Mouse (Mus musculus) lung, embryonic 14.5 days (tissue): ENCODE measurements around the gene Pm20d2. TPM values are rescaled to one million over a fixed set of nuclear protein-coding genes. Genes with fewer than 3 reads are reported as not detected.

Experiments
- ATAC-seq: fragments of 200-750 bp; cut with Nextera tagmentation; 2 replicates; pipeline ENCODE4 v1.8.0; 2017; ENCODE audit warnings: mild to moderate bottlenecking, moderate TSS enrichment, moderate library complexity; ENCODE audit not compliant: insufficient read depth
- DNase-seq: peaks from one replicate; pipeline ENCODE4 v3.0.0-alpha.2; 2015
- H3K27ac ChIP-seq: fragments of 300-500 bp; sonication (generic); 2 replicates; pipeline ENCODE4 v1.5.1; 2014; ENCODE audit warnings: low read depth, mild to moderate bottlenecking, moderate library complexity
- H3K27me3 ChIP-seq: fragments of 300-500 bp; sonication (generic); 2 replicates; pipeline ENCODE4 v1.6.1; 2014; ENCODE audit warnings: low read length, control low read depth; ENCODE audit not compliant: insufficient read depth
- H3K36me3 ChIP-seq: fragments of 300-500 bp; sonication (generic); 2 replicates; pipeline ENCODE4 v1.6.1; 2014; ENCODE audit warnings: control low read depth; ENCODE audit not compliant: insufficient read depth
- H3K4me1 ChIP-seq: fragments of 300-500 bp; sonication (generic); 2 replicates; pipeline ENCODE4 v1.6.1; 2014; ENCODE audit warnings: antibody characterized with exemption, control low read depth; ENCODE audit not compliant: insufficient read depth
- H3K4me2 ChIP-seq: fragments of 300-500 bp; sonication (generic); 2 replicates; pipeline ENCODE4 v1.6.1; 2014; ENCODE audit warnings: mild to moderate bottlenecking
- H3K4me3 ChIP-seq: fragments of 300-500 bp; sonication (generic); 2 replicates; pipeline ENCODE4 v1.5.1; 2014; ENCODE audit warnings: low read depth, low read length
- H3K9ac ChIP-seq: fragments of 300-500 bp; sonication (generic); 2 replicates; pipeline ENCODE4 v1.6.1; 2014
- H3K9me3 ChIP-seq: fragments of 300-500 bp; sonication (generic); 2 replicates; pipeline ENCODE4 v1.6.1; 2016; ENCODE audit warnings: low read depth, low read length, control low read depth
- CTCF ChIP-seq: IDR thresholded peaks from 2 replicates; pipeline ENCODE4 v1.5.1; 2016; ENCODE audit warnings: antibody characterized with exemption, low read depth
- WGBS: fragments of 180-500 bp; shearing (Covaris S2); extraction: QIAGEN DNeasy Blood & Tissue Kit; methylation state at CpG from one replicate; pipeline ENCODE4 v1.1.7; 2014; 5-methylcytosine and 5-hydroxymethylcytosine counted together
- polyA plus RNA-seq: library from polyadenylated mRNA; unstranded; fragments of >200 nt; fragmentation: Nextera tagmentation; extraction: Ambion mirVana; gene quantifications from 2 replicates; pipeline ENCODE4 v1.2.1, GENCODE M21; 2014

Gene Pm20d2
- polyA plus RNA-seq: 0.70 and 0.99 TPM in 2 replicates

- no peak for TF ChIP-seq CTCF
- Histone ChIP-seq H3K27ac (peak within 1 kb of the TSS; percentile 84), H3K4me1 (no peaks in the 10 kb centered on the region), H3K9ac (peak within 1 kb of the TSS; percentile 65), H3K9me3 (no peaks in the 10 kb centered on the region), H3K4me2 (peak within 1 kb of the TSS; percentile 90), H3K4me3 (peak within 1 kb of the TSS; percentile 60), H3K36me3 (no peaks in the 10 kb centered on the region), H3K27me3 (no peaks in the 10 kb centered on the region)
- DNase-seq (no peak), ATAC-seq (no peak)
- WGBS: 13% methylated on average over 6 of the region's 6 CpGs
Observed at GRCm38 (mm10) chr4:33189735-33190036, at the start of gene Pm20d2. Gene Pm20d2 (minus strand): TSS chr4:33189737.

- Histone ChIP-seq H3K4me2 (no peak overlapping the region), H3K36me3 (no peaks in the 10 kb centered on the region), H3K27me3 (no peaks in the 10 kb centered on the region), H3K9me3 (no peaks in the 10 kb centered on the region), H3K4me3 (no peak overlapping the region), H3K9ac (no peak overlapping the region), H3K27ac (no peak overlapping the region), H3K4me1 (no peaks in the 10 kb centered on the region)
- ATAC-seq (no peak), DNase-seq (no peak)
- WGBS: 88% methylated on average over 18 of the region's 18 CpGs
- TF ChIP-seq CTCF: no peak
Observed at GRCm38 (mm10) chr4:33230881-33231280, 41.3 kb upstream of the Pm20d2 start.

- 69% methylated on average over 4 of the region's 4 CpGs for WGBS
- Histone ChIP-seq H3K4me2 (no peak overlapping the region), H3K9me3 (no peaks in the 10 kb centered on the region), H3K4me1 (no peaks in the 10 kb centered on the region), H3K27me3 (no peaks in the 10 kb centered on the region), H3K36me3 (no peaks in the 10 kb centered on the region), H3K9ac (no peak overlapping the region), H3K27ac (no peak overlapping the region), H3K4me3 (no peak overlapping the region)
- DNase-seq: no peak
- no peak for ATAC-seq
- no peak for TF ChIP-seq CTCF
Observed at GRCm38 (mm10) chr4:33229639-33230038, 40.1 kb upstream of the Pm20d2 start.

GRCm38 (mm10) chr4:33227164-33227563 is 37.6 kb upstream of the Pm20d2 start:
- no peaks in the 10 kb centered on the region for H3K9me3 ChIP-seq
- ATAC-seq: no peak
- 82% methylated on average over 7 of the region's 7 CpGs for WGBS
- no peak overlapping the region for H3K9ac ChIP-seq
- H3K4me2 ChIP-seq: no peak overlapping the region
- no peaks in the 10 kb centered on the region for H3K4me1 ChIP-seq
- no peak for DNase-seq
- H3K27ac ChIP-seq: no peak overlapping the region
- no peaks in the 10 kb centered on the region for H3K27me3 ChIP-seq
- no peak for TF ChIP-seq CTCF
- no peak overlapping the region for H3K4me3 ChIP-seq
- no peaks in the 10 kb centered on the region for H3K36me3 ChIP-seq

GRCm38 (mm10) chr4:33224003-33224675 is 34.6 kb upstream of the Pm20d2 start:
- no peak for DNase-seq
- no peaks in the 10 kb centered on the region for H3K27me3 ChIP-seq
- no peak overlapping the region for H3K4me3 ChIP-seq
- no peaks in the 10 kb centered on the region for H3K4me1 ChIP-seq
- no peak overlapping the region for H3K9ac ChIP-seq
- no peak overlapping the region for H3K27ac ChIP-seq
- H3K36me3 ChIP-seq: no peaks in the 10 kb centered on the region
- no peaks in the 10 kb centered on the region for H3K9me3 ChIP-seq
- ATAC-seq: no peak
- WGBS: 46% methylated on average over 7 of the region's 7 CpGs
- TF ChIP-seq CTCF: no peak
- no peak overlapping the region for H3K4me2 ChIP-seq

- Histone ChIP-seq H3K36me3 (no peaks in the 10 kb centered on the region), H3K9me3 (no peaks in the 10 kb centered on the region), H3K27me3 (no peaks in the 10 kb centered on the region), H3K4me1 (no peaks in the 10 kb centered on the region), H3K4me2 (no peak overlapping the region), H3K9ac (no peak overlapping the region), H3K27ac (no peak overlapping the region), H3K4me3 (no peak overlapping the region)
- DNase-seq (no peak), ATAC-seq (no peak)
- 15% methylated on average over 1 of the region's 1 CpGs for WGBS
- TF ChIP-seq CTCF: no peak
Observed at GRCm38 (mm10) chr4:33221847-33222246, 32.3 kb upstream of the Pm20d2 start.

GRCm38 (mm10) chr4:33208881-33209841 is 19.6 kb upstream of the Pm20d2 start, which contains the start of gene Srsf12:
Gene Srsf12 (plus strand): TSS chr4:33208991.
- TF ChIP-seq CTCF: peak; percentile 16; the same call in 1 of the 2 replicates
- ATAC-seq (peak; percentile 83), DNase-seq (peak; percentile 59)
- peak within 1 kb of the TSS; percentile 71 for H3K9ac ChIP-seq
- peak within 1 kb of the TSS; percentile 99 for H3K4me2 ChIP-seq
- 2% methylated on average over 62 of the region's 65 CpGs for WGBS
- H3K27ac ChIP-seq: no peak within 1 kb of the TSS
- no peaks in the 10 kb centered on the region for H3K9me3 ChIP-seq
- no peaks in the 10 kb centered on the region for H3K36me3 ChIP-seq
- H3K4me3 ChIP-seq: peak within 1 kb of the TSS; percentile 64
- H3K4me1 ChIP-seq: no peaks in the 10 kb centered on the region
- H3K27me3 ChIP-seq: no peaks in the 10 kb centered on the region
